Mouse (Mus musculus) heart, embryonic 14.5 days (tissue): ENCODE data around the gene Antxr2. TPM values are rescaled to one million over a fixed set of nuclear protein-coding genes. Genes with fewer than 3 reads are reported as not detected.
A peak's percentile ranks its signal among the peaks of the same experiment; 100 is the strongest.

Experiments used
- ATAC-seq: fragments of 200-750 bp; cut with Nextera tagmentation; 2 replicates; pipeline ENCODE4 v1.8.0; 2017; ENCODE audit warnings: low read depth, moderate TSS enrichment; ENCODE audit not compliant: insufficient number of reproducible peaks, insufficient read depth, low FRiP score
- H3K27ac ChIP-seq, 2 experiments: fragments of 200-500 bp in 1 of 2; fragments of 300-500 bp in 1 of 2; sonication (generic) in 1 of 2; replicated peaks in 1 of 2; 2 replicates each; pipeline ENCODE4 v1.5.1; 2012 to 2014; ENCODE audit warnings: low read depth in 2 of 2, low read length in 2 of 2, control low read depth in 1 of 2, mild to moderate bottlenecking in 1 of 2, mixed read lengths in 1 of 2; ENCODE audit not compliant: control insufficient read depth in 1 of 2, insufficient read depth in 1 of 2
- H3K27me3 ChIP-seq: fragments of 300-500 bp; sonication (generic); 2 replicates; pipeline ENCODE4 v1.6.1; 2014; ENCODE audit warnings: mild to moderate bottlenecking, low read length, control low read depth; ENCODE audit not compliant: control insufficient read depth, insufficient read depth
- H3K36me3 ChIP-seq: fragments of 300-500 bp; sonication (generic); 2 replicates; pipeline ENCODE4 v1.6.1; 2014; ENCODE audit warnings: mild to moderate bottlenecking, control low read depth, low read length, mixed read lengths; ENCODE audit not compliant: control insufficient read depth, insufficient read depth
- H3K4me1 ChIP-seq, 2 experiments: fragments of 200-500 bp in 1 of 2; fragments of 300-500 bp in 1 of 2; sonication (generic) in 1 of 2; 2 replicates each; pipeline ENCODE4 v1.6.1; 2012 to 2014; ENCODE audit warnings: low read length in 2 of 2, control low read depth in 1 of 2, mixed read lengths in 1 of 2; ENCODE audit not compliant: control insufficient read depth in 2 of 2, insufficient read depth in 2 of 2
- H3K4me2 ChIP-seq: fragments of 300-500 bp; sonication (generic); 2 replicates; pipeline ENCODE4 v1.6.1; 2014; ENCODE audit warnings: mild to moderate bottlenecking, low read length
- H3K4me3 ChIP-seq, 2 experiments: fragments of 200-500 bp in 1 of 2; fragments of 300-500 bp in 1 of 2; sonication (generic) in 1 of 2; 2 replicates each; pipeline ENCODE4 v1.5.1; 2012 to 2014; ENCODE audit warnings: low read length in 2 of 2, mild to moderate bottlenecking in 2 of 2, control low read depth in 1 of 2, low read depth in 1 of 2, moderate library complexity in 1 of 2; ENCODE audit not compliant: control insufficient read depth in 1 of 2, insufficient read depth in 1 of 2
- H3K9ac ChIP-seq: fragments of 300-500 bp; sonication (generic); 2 replicates; pipeline ENCODE4 v1.6.1; 2014; ENCODE audit warnings: mild to moderate bottlenecking, low read length
- H3K9me3 ChIP-seq: fragments of 300-500 bp; sonication (generic); 2 replicates; pipeline ENCODE4 v1.6.1; 2016; ENCODE audit warnings: low read length, control low read depth; ENCODE audit not compliant: control insufficient read depth
- WGBS: fragments of 180-500 bp; shearing (Covaris S2); extraction: QIAGEN DNeasy Blood & Tissue Kit; methylation state at CpG from one replicate; pipeline ENCODE4 v1.1.7; 2014; 5-methylcytosine and 5-hydroxymethylcytosine counted together
- polyA plus RNA-seq: library from polyadenylated mRNA; unstranded; fragments of >200 nt; fragmentation: Nextera tagmentation; extraction: Ambion mirVana; gene quantifications from 2 replicates; pipeline ENCODE4 v1.2.1, GENCODE M21; 2014

Gene Antxr2
- polyA plus RNA-seq: 68.2 and 76.9 TPM in 2 replicates

- ATAC-seq: peak; percentile 62
- WGBS: 2% methylated on average over 48 of the region's 58 CpGs
- H3K27me3 ChIP-seq: no peaks in the 10 kb centered on the region
- H3K9ac ChIP-seq: peak within 1 kb of the TSS; percentile 86
- peaks cover 3 to 10% of the 10 kb centered on the region in 2 experiments for H3K4me1 ChIP-seq
- H3K27ac ChIP-seq: peak within 1 kb of the TSS; percentile 89 to 97
- peak within 1 kb of the TSS; percentile 78 to 87 for H3K4me3 ChIP-seq
- peaks cover 12% of the 10 kb centered on the region for H3K36me3 ChIP-seq
- H3K4me2 ChIP-seq: peak within 1 kb of the TSS; percentile 71
- H3K9me3 ChIP-seq: no peaks in the 10 kb centered on the region
These were observed at the start of gene Antxr2 for GRCm38 (mm10) chr5:98030902-98031641. Gene Antxr2, minus strand, starts transcription at chr5:98031043.

GRCm38 (mm10) chr5:98076612-98077011 lies 45.8 kb upstream of the Antxr2 start:
- Histone ChIP-seq H3K36me3 (no peaks in the 10 kb centered on the region), H3K4me2 (no peak overlapping the region), H3K4me3 (no peak overlapping the region), H3K9ac (no peak overlapping the region), H3K9me3 (no peaks in the 10 kb centered on the region), H3K4me1 (peaks cover 5 to 11% of the 10 kb centered on the region in 2 experiments), H3K27ac (peak overlapping the region in 1 of 2 experiments; percentile 44; a peak in 1 of 4 replicates), H3K27me3 (no peaks in the 10 kb centered on the region)
- 19% methylated on average over 3 of the region's 3 CpGs for WGBS
- ATAC-seq: no peak; the same call in 1 of the 2 replicates

DNA sequence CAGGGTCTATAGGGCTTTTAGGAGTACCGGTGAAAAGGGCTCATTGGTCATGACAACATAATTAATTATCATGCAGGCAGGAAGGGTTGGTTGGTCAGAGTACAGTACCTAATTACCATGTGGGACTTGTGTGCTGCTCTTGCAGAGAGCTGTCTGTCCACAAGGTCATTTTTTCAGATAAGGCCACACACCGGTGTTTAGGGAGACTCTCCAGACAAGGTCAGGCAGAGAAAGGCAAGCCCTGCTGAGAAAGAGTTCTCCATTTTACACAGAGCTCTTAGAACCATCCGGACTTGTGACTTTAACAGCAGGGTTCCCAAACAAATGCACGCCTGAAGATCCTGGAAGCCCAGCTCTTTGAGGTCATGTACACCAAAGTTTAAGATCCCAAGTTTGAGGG lies 38.3 kb upstream of the Antxr2 start:
- WGBS: 41% methylated on average over 4 of the region's 4 CpGs
- 0 out of 2 replicates have a peak overlapping the region, but pooled peaks have one; percentile 4 for H3K4me2 ChIP-seq
- no peaks in the 10 kb centered on the region for H3K9me3 ChIP-seq
- no peak for ATAC-seq
- peaks cover 3 to 8% of the 10 kb centered on the region in 2 experiments; a peak in 3 of 4 replicates for H3K4me1 ChIP-seq
- H3K9ac ChIP-seq: no peak overlapping the region
- H3K27me3 ChIP-seq: no peaks in the 10 kb centered on the region
- H3K36me3 ChIP-seq: no peaks in the 10 kb centered on the region
- no peak overlapping the region for H3K4me3 ChIP-seq
- H3K27ac ChIP-seq: peak overlapping the region; percentile 62 to 75

GRCm38 (mm10) chr5:98055275-98055674 lies 24.4 kb upstream of the Antxr2 start:
- no peak overlapping the region for H3K4me3 ChIP-seq
- no peaks in the 10 kb centered on the region for H3K36me3 ChIP-seq
- no peaks in the 10 kb centered on the region for H3K4me1 ChIP-seq
- no peak for ATAC-seq
- H3K9ac ChIP-seq: no peak overlapping the region
- no peak overlapping the region for H3K4me2 ChIP-seq
- 90% methylated on average over 6 of the region's 6 CpGs for WGBS
- no peaks in the 10 kb centered on the region for H3K27me3 ChIP-seq
- no peak overlapping the region for H3K27ac ChIP-seq
- no peaks in the 10 kb centered on the region for H3K9me3 ChIP-seq

DNA sequence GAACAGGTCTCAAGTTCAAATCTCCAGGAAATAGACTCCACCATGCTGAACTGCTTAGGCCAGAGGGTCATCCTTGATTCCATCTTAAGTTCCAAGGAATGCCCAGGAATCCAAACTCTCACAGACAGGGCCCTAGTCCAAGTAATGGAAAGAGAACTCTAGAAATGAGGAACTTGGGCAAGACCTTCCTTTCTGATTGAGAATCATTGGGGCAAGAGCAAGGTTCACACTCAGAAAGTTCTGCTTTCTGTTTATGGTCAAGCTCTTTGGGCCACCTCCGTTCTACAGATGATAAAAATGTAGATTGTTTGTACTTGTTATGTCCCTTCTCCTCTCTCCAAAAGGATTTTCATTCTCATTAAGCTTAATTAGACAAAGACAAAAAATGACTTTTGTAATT lies 24.0 kb upstream of the Antxr2 start:
- H3K9me3 ChIP-seq: no peaks in the 10 kb centered on the region
- H3K9ac ChIP-seq: no peak overlapping the region
- H3K36me3 ChIP-seq: no peaks in the 10 kb centered on the region
- H3K4me1 ChIP-seq: no peaks in the 10 kb centered on the region
- H3K4me2 ChIP-seq: no peak overlapping the region
- H3K4me3 ChIP-seq: no peak overlapping the region
- no peak for ATAC-seq
- no peaks in the 10 kb centered on the region for H3K27me3 ChIP-seq
- H3K27ac ChIP-seq: no peak overlapping the region
- 89% methylated on average over 1 of the region's 1 CpGs for WGBS

- Histone ChIP-seq H3K9ac (no peak overlapping the region), H3K9me3 (no peaks in the 10 kb centered on the region), H3K27me3 (no peaks in the 10 kb centered on the region), H3K4me3 (no peak overlapping the region), H3K36me3 (no peaks in the 10 kb centered on the region), H3K27ac (no peak overlapping the region), H3K4me2 (no peak overlapping the region), H3K4me1 (peaks cover 0 to 6% of the 10 kb centered on the region in 2 experiments; a peak in 1 of 4 replicates)
- no peak for ATAC-seq
- WGBS: 78% methylated on average over 2 of the region's 2 CpGs
These were observed 4.1 kb upstream of the Antxr2 start for GRCm38 (mm10) chr5:98034928-98035327.

GRCm38 (mm10) chr5:98034207-98034606 lies 3.4 kb upstream of the Antxr2 start:
- Histone ChIP-seq H3K4me2 (no peak overlapping the region), H3K4me3 (no peak overlapping the region), H3K9ac (no peak overlapping the region), H3K4me1 (peaks cover 0 to 6% of the 10 kb centered on the region in 2 experiments; a peak in 1 of 4 replicates), H3K9me3 (no peaks in the 10 kb centered on the region), H3K27me3 (no peaks in the 10 kb centered on the region), H3K36me3 (no peaks in the 10 kb centered on the region), H3K27ac (no peak overlapping the region)
- 67% methylated on average over 2 of the region's 2 CpGs for WGBS
- no peak for ATAC-seq
